Mouse (Mus musculus) left cerebral cortex, adult 11 months (tissue): Measurements from ENCODE around the gene Nr3c2.

Experiments
- DNase-seq: peaks from one replicate; pipeline ENCODE4 v3.0.0; 2022; ENCODE audit warnings: low spot score

Gene Nr3c2

DNA sequence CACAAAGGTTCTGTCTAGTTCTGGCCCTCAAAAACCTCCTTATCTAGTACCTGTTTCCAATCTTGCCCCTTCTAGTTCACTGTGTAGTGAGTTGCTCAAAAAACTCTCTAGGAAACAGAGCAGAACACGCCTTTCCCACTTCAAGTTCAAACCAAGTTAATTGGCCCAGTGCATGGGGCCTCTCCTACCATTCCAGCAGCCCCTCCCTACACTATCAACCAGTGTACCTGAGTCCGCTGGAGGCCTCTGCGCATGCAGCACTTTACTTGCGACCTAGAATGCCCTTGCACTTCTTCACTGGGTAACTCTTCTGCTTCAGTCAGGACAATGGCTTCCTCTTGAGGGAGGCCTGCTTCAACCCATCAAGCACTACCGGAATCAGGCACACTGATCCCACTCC is 351.9 kb downstream of the Nr3c2 start:
- DNase-seq: no peak

DNA sequence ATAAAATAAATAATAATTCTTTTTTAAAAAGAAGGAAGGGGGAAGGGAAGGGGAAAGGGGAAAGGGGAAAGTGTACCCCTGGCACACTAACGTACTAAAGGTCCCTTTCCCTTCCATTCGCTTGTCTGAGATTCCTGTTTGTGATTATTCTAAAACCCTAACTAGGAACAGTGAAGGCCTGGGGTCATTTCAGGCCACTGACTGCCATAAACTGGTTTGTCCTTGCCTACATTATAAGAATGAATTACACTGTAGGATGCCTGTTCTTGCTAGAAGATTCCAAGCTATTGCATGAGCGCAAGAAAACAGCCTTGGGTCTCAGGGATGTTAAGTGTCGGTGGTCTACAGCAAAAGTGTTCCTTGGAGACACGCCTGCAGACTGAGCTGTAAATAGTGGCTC is 355.2 kb downstream of the Nr3c2 start:
- DNase-seq: no peak

DNA sequence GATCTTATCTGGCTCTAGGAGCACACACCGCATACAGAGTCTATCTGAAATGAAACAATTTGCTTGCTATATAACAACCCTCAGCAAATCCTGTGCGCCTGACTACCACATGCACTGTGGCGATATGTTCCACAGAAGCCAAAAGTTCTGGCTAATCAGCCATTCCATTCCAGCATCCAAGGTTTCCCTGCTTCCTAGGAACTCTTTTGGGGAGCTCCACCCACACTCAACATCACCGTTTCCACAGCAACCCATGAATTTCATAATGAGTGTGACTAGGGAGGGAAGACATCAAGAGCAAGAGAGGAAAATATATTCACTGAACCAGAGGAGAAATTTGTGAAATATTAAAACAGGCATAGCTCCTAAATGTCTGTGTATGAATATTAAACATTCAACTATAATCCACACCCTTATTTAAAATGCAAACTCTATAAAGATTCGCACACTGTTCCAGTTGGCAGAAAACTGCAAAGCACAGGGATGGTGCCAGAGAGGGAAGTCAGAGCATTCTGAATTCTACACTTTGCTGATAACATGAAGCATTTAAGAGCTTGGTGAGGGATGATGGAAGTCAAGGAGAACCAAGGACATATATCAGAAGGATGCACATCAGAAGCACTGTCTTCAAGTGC is 357.3 kb downstream of the Nr3c2 start:
- peak; percentile 71 for DNase-seq

DNA sequence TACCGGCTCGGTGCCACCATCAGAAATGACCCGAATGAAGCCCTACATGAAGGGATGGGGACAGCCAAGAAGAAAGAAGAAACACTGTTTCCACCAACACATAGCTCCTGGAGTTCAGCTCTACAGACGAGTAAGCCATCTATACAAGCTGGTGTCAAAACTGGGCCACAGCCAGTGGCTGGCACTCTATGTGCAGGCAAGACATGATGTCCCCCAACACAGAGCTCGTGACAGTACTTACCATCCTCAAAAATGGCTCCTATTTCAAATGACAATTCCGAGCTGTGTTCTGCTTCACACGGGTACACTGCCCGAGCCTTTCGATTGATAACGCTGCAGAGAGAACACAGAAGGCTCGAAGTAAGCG is 357.8 kb downstream of the Nr3c2 start:
- DNase-seq: no peak

DNA sequence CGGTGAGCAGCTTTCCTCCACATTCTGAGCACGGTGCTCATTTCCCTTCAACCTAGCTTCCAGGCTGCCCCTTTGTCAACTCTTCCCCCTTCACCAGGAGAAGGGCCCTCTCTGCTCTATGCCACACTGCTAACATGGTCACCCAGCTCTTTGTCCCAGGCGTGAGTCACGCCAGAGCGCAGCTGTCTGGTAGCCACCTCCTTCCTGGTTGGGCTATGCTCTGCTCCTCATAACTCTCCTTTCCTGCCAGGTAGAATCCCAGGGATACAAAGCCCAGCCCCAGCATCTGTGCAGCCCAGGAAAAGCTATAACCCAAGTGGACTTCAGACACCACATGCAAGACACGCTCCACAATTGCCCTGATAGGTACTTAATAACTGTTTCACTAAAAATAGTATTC is 362.0 kb downstream of the Nr3c2 start:
- no peak for DNase-seq

DNA sequence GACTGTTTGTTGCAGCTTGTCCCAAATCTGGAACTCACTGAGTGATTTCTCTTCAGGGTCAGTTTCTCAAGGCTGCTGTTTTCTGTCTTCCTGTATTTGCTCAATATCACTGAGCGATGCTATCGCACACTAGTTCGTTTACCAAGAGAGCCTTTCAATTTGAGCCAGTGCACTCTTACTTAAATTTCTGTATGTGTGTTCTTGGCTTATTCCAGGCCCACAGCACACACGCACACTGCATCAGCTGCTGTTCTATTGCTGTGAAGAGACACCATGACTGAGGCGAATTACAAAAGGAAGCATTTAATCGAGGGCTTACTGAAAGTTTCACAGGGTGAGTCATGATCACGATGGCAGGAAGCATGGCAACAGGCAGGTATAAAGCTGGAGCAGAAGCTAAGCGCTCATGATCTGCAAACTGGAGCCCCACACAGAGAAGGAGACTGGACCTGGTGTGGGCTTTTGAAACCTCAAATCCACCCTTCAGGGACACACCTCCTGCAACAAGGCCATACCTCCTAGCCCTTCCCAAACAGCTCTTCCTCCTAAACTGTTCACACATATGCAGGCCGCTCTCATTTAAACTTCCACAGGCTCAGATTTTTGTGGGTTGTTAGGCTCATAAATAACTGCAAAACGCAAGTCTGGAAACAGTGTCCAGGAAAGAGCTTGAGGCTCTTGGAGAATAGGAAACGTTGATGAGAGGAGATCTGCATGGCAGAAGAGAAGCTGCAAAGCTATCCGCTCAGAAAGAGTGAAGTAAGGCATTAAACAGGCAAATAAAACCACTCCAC is 363.2 kb downstream of the Nr3c2 start:
- DNase-seq: no peak

DNA sequence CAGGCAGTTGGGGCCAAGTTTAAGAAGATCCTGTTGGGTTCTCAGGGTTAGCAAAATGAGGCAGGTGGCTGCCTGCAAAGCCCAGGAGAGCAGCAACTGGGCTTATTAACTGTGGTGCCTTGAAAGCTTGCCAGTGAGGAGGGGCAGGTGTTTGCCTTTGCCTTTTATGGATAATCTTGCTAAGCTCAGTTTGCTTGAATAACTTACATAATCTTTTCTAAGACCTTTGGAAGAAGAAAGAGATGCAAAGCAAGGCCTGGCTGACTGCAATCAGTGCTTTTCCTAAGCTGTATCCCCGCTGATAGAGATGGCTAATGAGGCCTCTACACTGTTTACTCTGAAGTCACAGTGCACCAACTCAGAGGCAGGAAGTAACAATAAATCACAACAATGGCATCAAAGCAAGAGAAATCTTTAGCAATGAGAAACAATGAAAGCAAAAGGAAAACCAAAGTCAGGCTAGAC is 368.7 kb downstream of the Nr3c2 start:
- no peak for DNase-seq

DNA sequence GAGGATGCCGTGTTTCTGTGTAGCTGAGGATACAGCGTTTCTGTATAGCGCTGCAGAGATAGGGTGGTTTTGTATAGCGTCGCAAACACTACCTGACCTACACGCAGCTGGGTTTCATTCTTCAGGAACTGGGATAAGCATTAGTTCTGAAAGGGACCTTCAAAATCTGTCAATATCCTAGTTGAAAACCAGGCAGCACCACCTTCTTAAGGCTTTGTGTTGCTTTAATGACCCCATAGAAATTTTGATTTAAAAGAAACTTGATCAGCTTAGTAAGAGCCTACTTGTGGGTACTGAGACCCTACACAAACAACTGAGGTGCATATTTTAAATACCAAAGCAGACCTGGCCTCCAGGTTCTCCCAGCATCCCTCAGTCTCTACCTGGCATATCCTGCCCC is 372.9 kb downstream of the Nr3c2 start:
- DNase-seq: no peak

DNA sequence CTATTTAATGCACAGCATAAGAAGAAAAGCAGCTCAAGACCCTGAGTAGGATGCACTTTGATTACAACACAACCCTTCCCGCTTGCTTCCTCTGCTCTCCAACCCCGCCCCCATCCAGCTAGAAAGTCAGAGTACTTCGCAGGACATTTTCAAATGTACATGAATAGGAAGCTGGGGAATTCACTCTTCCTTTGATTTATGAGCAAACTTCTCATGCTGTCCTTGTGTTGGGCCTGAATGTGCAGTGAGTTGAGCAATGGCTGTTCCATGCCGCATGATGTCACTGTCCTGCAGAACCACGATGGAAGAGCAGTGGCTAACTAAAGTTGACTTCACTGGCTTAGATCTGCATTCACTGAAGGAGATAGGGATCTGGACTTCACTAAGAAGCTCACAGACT is 376.3 kb downstream of the Nr3c2 start:
- DNase-seq: no peak

DNA sequence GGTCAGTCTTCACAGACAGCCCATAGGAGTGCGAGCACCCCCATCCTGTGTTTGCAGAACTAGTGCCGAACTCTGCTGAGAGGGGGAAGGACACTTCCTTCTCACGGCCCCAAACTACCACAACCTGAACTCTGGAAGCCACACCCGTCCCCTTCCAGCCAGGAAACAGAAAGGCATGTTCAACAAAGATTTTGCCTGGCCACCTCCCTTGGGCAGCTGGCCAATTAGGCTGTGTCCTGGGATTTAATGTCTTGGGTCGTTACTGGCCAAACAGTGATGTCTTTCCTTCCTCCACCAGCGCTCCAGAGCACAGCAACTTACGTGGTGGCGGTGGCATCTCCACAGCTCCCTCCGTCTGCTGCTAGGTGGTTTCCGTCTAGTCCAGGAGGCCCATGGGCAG is 377.6 kb downstream of the Nr3c2 start:
- DNase-seq: no peak

DNA sequence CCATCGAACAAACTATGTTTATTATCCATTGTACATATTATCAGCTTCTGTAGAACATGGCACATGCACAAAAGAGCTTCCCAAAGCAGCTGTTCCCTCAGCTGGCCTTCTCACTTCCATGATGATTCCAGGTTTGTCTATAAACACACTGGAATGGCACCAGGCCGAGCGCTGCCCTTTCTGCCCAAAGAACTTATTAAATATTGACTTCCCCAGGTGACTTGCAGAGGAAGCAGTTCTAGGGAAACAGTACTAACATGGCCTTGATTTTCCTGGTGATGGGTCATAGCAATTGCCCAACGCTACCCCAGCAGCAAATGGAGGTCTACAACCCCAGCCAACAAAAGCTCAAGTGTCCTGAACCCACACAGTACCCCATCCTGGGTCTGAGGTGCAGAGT is 379.0 kb downstream of the Nr3c2 start:
- DNase-seq: no peak

DNA sequence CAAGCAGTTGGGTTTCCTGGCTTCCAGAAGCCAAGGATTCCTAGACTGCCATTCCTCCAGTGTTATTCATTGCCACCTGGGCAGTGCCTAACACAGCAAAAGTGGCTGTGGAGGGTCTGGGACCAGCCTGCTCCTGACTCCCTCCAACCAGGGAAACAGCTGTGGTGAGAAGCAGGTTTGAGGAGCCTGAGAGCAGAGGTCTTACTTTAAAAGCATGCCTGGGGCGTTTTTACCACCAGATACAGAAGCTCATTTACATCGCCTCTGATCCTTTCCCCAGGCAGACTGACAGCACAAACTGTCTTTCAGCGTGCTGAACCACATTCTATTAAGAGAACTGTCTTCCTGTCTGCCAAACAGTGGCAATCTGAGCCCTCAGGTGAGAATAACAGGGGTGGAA is 380.7 kb downstream of the Nr3c2 start:
- DNase-seq: no peak

DNA sequence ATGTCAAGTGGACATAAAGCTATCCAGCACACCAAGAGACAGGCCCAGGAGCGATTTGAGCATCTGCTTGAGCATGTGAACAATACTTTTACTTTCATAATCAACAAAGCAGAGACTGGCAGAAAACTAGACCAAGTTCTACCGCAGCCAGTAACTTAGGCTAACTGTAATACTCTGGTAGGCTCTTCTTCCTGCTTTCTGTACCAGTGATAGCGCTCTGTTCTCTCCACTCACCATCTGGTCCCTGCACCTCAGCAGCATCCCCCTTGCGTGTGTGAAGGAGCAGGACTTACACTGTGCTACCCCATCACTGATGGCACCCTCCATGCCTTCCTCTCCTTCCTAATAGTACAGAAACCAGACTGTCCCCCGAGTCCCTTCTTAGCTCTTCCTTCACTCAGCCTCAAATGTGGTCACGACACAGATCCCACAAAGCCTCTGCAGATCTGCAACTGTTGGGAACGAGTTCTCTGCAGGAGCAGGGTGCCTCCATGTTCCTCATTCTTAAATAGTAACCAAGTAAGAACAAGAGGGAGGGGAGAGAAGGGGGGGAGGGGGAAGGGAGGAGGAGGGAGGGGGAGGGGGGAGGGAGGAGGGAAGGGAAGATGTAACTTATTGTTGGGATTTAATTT is 383.5 kb downstream of the Nr3c2 start:
- DNase-seq: no peak

DNA sequence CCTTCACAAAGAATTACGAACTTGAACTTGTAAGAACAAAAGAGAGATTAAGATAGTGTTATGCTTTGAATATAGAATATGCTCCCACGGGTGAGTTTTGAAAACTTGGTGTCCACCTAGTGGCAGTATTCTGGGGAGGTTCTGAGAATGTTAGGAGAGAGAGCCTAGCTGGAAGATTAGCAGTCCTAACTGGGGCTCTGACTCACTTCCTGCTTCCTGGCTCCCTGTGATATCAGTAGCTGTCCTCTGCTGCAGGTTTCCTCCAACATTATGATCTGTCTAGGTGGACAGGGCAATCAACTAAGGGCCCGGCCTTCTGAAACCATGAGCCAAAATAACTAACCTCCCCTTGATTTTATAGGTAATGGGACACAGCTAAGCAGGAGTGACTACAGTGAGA is 385.2 kb downstream of the Nr3c2 start:
- DNase-seq: no peak

DNA sequence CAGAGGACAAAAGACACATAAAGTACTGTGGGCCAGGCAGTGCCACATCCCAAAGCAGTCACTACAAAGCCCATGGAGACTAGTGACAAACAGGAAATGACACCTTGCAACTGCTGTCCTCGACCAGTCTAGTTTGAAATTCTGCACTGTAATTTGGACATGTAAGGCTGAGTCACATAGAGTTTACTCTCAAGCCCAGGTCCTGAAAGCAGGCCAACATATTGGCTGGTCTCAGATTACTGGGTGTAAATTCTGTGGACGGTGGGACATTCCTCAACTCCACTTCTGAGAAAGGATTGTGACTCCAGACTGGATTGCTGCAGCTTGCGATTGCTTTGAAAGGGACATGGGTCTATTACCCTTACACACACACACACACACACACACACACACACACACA is 388.8 kb downstream of the Nr3c2 start:
- no peak for DNase-seq

DNA sequence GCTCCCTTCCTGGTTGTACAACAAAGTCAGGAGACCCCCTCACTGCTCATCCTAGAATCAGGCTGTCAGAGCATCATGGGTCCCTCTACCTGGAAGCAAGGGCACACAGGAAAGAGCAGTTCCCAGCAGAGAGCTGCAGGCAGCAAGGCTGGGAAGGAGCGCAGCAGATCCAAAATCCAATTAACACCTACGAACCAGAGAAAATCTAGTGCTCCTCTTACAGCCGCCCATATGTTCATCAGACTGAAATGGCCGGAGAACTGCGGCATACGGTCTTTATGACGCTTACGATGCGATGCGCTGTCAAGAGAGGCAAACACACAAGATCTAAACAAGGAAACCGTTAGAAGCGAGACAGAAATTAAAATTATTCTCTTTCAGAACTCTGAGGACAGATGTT is 389.2 kb downstream of the Nr3c2 start:
- no peak for DNase-seq

DNA sequence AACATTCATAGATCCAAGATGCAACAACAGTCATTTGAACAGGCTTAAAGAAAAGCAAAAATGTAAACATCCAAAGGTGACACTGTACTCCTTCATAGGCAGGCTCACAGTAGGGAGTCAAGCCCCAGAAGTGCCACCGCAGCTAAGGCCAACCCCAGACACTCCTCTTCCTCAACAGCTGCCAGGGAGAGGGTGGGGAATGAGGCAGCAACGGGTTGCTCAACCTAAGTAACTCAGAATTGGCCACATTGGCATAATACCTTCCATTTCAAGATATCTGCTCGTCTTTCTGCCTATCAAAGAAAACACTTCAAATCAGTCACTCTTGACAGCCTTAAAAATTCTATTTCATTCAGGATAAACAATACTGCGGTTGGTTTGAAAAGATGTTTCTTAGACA is 392.9 kb downstream of the Nr3c2 start:
- no peak for DNase-seq

DNA sequence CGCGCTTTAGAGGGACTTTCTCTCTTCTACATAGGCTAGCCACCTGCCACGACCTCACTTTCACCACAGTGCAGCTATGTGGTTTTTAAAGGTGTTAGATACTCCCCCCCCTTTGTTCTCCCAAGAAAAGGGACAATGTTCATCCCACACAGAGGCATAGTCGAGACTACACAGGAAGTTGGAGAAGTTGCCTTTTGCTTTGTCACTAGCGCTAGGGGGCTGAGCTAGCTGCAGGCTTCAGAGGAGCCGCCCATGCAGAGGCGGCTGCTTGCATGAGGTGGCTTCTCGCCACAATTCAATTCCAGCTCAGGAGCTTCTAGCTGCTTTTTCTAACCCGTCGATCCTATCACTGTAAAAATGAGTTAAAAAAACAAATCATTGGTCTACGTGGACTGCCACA is 393.4 kb downstream of the Nr3c2 start:
- no peak for DNase-seq

DNA sequence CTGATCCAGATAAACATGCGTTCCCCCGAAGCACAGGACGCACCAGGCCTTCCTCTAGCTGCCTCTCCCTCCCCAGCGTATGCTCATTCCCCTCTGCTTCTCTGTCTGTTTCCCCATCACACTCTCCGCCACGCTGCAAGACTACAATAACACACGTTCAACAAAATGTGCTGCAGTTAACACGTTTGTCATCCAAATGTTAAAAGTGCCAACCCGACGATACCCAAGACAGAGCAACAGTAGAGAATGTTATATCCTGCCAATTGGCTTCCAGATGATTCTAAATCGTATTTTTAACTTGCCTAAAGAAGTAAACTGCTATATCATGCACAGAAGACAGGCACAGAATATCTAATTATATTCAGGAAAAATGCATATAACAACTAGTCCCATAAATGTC is 395.4 kb downstream of the Nr3c2 start:
- peak; percentile 35 for DNase-seq
